Mouse (Mus musculus): Measurements from ENCODE around the gene Pum2.

The Pum2 gene

GRCm38 (mm10) chr12:8761058-8761457, 87.1 kb downstream of the Pum2 start:
- no peak for DNase-seq (ENCODE audit: low spot score)

- DNase-seq (ENCODE audit: low spot score), result no peak
These were observed 88.7 kb downstream of the Pum2 start for GRCm38 (mm10) chr12:8762667-8763066.

GRCm38 (mm10) chr12:8764221-8764930, 90.4 kb downstream of the Pum2 start:
- DNase-seq (ENCODE audit: low spot score), result no peak

GRCm38 (mm10) chr12:8770946-8771843, 97.3 kb downstream of the Pum2 start, which contains the start of gene Sdc1:
Gene Sdc1, plus strand, starts transcription at chr12:8771323.
- peak; percentile 16 for DNase-seq (ENCODE audit: low spot score)

- DNase-seq (ENCODE audit: low spot score), result no peak
These were observed 98.0 kb downstream of the Pum2 start for GRCm38 (mm10) chr12:8771844-8772380.

GRCm38 (mm10) chr12:8772451-8773143, 98.7 kb downstream of the Pum2 start:
- DNase-seq (ENCODE audit: low spot score), result no peak

- DNase-seq (ENCODE audit: low spot score), result no peak
These were observed 99.4 kb downstream of the Pum2 start for GRCm38 (mm10) chr12:8773336-8773735.

GRCm38 (mm10) chr12:8774183-8774582, 100.2 kb downstream of the Pum2 start:
- DNase-seq (ENCODE audit: low spot score), result no peak

- DNase-seq (ENCODE audit: low spot score), result no peak
These were observed 102.3 kb downstream of the Pum2 start for GRCm38 (mm10) chr12:8776206-8776605.

GRCm38 (mm10) chr12:8776741-8777140, 102.8 kb downstream of the Pum2 start:
- no peak for DNase-seq (ENCODE audit: low spot score)

GRCm38 (mm10) chr12:8778106-8778505, 104.2 kb downstream of the Pum2 start:
- no peak for DNase-seq (ENCODE audit: low spot score)

- DNase-seq (ENCODE audit: low spot score), result no peak
These were observed 105.9 kb downstream of the Pum2 start for GRCm38 (mm10) chr12:8779851-8780250.

- no peak for DNase-seq (ENCODE audit: low spot score)
These were observed 107.2 kb downstream of the Pum2 start for GRCm38 (mm10) chr12:8781121-8781520.

GRCm38 (mm10) chr12:8781681-8782378, 107.9 kb downstream of the Pum2 start:
- no peak for DNase-seq (ENCODE audit: low spot score)

GRCm38 (mm10) chr12:8782565-8782964, 108.6 kb downstream of the Pum2 start:
- no peak for DNase-seq (ENCODE audit: low spot score)

GRCm38 (mm10) chr12:8784189-8784588, 110.3 kb downstream of the Pum2 start:
- DNase-seq (ENCODE audit: low spot score), result no peak

GRCm38 (mm10) chr12:8786476-8786875, 112.5 kb downstream of the Pum2 start:
- DNase-seq (ENCODE audit: low spot score), result no peak

GRCm38 (mm10) chr12:8786984-8787730, 113.2 kb downstream of the Pum2 start:
- DNase-seq (ENCODE audit: low spot score), result peak; percentile 20

GRCm38 (mm10) chr12:8788469-8788868, 114.5 kb downstream of the Pum2 start:
- no peak for DNase-seq (ENCODE audit: low spot score)

GRCm38 (mm10) chr12:8790615-8791014, 116.7 kb downstream of the Pum2 start:
- no peak for DNase-seq (ENCODE audit: low spot score)
